Mouse (Mus musculus): Measurements from ENCODE around the gene Katnal1. TPM values are rescaled to one million over a fixed set of nuclear protein-coding genes. Genes with fewer than 3 reads are reported as not detected.

Katnal1 gene
- polyA plus RNA-seq, 1 experiment from 2014 or later = 31.1 TPM

DNA sequence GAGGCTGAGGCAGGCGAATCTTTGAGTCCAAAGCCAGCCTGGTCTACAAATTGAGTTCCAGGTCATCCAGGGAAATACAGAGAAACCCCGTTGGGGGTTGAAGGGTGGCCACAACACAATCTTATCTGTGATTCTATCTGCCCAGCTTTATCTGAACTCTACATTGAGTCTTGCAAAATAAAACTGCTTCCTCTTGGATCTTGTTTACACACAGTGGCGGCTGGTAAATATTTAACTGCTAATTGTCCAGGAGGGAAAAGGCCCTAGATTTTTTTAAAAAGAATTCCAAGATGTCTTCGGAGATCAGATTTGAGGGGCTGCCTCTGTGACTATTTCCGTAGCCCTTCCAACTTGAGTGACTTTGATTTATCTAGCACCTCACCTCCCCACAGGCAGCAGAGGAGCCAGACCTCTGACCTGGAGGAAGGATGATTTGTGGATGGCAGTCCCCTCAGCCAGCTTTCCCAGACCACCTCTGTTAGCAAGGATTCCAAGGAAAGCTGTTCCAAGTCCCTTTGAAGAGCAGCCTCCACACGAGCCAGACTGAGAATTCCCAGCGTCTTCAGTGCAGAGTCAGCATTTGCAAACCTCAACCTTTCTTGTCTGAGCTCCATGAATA is 39.9 kb upstream of the Katnal1 start:
- H3K4me2 ChIP-seq = no peak overlapping the region
- no peak overlapping the region for H3K27ac ChIP-seq (ENCODE audit: low read depth, low read length)
- peaks cover 11% of the 10 kb centered on the region for H3K4me1 ChIP-seq (ENCODE audit: control insufficient read depth, insufficient read depth, low read length)
- no peaks in the 10 kb centered on the region for H3K36me3 ChIP-seq (ENCODE audit: control insufficient read depth, insufficient read depth, low read length)
- no peak overlapping the region for H3K4me3 ChIP-seq (ENCODE audit: low read depth, low read length)
- WGBS = 84% methylated on average over 7 of the region's 7 CpGs
- no peak for ATAC-seq (ENCODE audit: low FRiP score)
- H3K9ac ChIP-seq (ENCODE audit: low read length) = no peak overlapping the region
- no peaks in the 10 kb centered on the region for H3K27me3 ChIP-seq (ENCODE audit: control insufficient read depth, insufficient read depth, low read length)
- DNase-seq (ENCODE audit: low spot score, missing footprints) = no peak
- no peaks in the 10 kb centered on the region for H3K9me3 ChIP-seq (ENCODE audit: control insufficient read depth, low read length)

DNA sequence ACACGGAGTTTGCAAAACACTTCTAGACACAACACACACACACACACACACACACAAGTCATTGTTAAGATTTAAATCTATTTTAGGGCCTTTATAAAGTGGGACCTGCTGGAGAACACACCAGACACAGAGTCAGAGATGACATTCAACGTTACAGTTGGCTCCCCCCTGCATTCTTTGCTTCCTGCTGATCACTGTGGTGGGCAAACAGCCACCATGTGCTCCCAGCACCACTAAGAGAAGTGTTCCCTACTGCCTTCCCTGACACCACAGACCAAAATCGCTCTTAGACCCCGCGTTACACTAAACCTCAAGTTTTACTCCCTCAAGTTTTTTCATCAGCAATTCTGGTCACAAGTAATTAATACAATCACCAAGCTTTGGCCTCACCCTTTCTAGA is 39.1 kb upstream of the Katnal1 start:
- Histone ChIP-seq H3K4me3 (ENCODE audit: low read depth, low read length) (no peak overlapping the region), H3K9ac (ENCODE audit: low read length) (no peak overlapping the region), H3K4me1 (ENCODE audit: control insufficient read depth, insufficient read depth, low read length) (peaks cover 7% of the 10 kb centered on the region), H3K9me3 (ENCODE audit: control insufficient read depth, low read length) (no peaks in the 10 kb centered on the region), H3K27me3 (ENCODE audit: control insufficient read depth, insufficient read depth, low read length) (no peaks in the 10 kb centered on the region), H3K4me2 (no peak overlapping the region), H3K27ac (ENCODE audit: low read depth, low read length) (no peak overlapping the region), H3K36me3 (ENCODE audit: control insufficient read depth, insufficient read depth, low read length) (no peaks in the 10 kb centered on the region)
- WGBS = 80% methylated on average over 5 of the region's 5 CpGs
- DNase-seq (ENCODE audit: low spot score, missing footprints) = no peak
- ATAC-seq (ENCODE audit: low FRiP score) = no peak

DNA sequence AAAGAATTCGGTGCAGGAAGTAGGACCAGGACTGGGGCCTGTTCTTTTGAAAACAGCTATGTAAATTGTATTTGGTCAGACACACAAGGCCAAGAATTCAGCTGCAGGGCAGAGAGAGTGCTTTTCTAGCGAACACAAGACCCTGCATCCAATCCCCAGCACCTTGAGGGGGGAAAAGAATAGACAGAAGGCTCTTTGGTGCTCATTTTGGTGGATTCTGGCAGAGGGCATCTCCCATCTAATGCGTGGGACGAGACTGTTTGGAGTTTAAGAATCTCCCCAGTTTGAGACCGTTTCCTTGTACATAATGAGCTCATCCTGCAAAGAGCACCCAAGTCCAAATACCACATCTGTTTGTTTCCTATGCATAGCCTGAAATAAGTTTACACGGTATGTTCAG is 37.3 kb upstream of the Katnal1 start:
- H3K27ac ChIP-seq (ENCODE audit: low read depth, low read length) = peak overlapping the region; percentile 17; the same call in 1 of the 2 replicates
- H3K4me2 ChIP-seq = no peak overlapping the region
- no peaks in the 10 kb centered on the region for H3K27me3 ChIP-seq (ENCODE audit: control insufficient read depth, insufficient read depth, low read length)
- H3K36me3 ChIP-seq (ENCODE audit: control insufficient read depth, insufficient read depth, low read length) = no peaks in the 10 kb centered on the region
- H3K9ac ChIP-seq (ENCODE audit: low read length) = no peak overlapping the region; the same call in 1 of the 2 replicates
- H3K9me3 ChIP-seq (ENCODE audit: control insufficient read depth, low read length) = no peaks in the 10 kb centered on the region
- 64% methylated on average over 6 of the region's 6 CpGs for WGBS
- peaks cover 5% of the 10 kb centered on the region; the same call in 1 of the 2 replicates for H3K4me1 ChIP-seq (ENCODE audit: control insufficient read depth, insufficient read depth, low read length)
- H3K4me3 ChIP-seq (ENCODE audit: low read depth, low read length) = no peak overlapping the region
- ATAC-seq (ENCODE audit: low FRiP score) (no peak), DNase-seq (ENCODE audit: low spot score, missing footprints) (peak; percentile 85)

DNA sequence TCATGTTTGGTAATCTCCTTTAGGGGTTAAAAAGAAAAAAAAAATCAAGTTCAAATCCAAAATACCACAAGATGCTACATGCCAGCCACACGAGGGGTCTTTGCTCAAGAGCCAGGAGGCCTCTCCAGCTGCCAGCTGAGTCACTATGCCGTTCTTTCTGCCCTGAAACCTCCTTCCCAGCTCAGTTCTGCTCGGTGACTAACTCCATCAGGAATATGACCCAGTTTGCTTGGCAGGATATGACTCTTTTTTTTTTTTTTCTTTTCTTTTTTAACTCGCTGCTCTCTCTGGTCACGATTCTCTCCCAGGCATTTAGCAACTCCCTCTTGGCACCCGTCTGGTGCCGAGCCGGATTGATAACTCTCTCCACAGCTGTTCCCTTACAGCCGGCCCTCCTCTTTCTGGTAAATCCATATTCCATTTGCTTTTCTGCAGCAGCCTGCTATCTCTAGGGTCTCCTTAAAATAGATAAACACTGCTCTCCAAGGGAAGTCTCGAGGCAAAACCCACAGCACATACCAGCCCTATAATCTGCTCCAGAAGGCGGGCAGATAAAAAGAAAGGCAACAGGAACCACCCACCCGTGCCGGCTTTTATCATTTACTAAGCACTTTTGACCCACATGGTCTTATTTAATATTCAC is 36.7 kb upstream of the Katnal1 start:
- no peaks in the 10 kb centered on the region for H3K36me3 ChIP-seq (ENCODE audit: control insufficient read depth, insufficient read depth, low read length)
- H3K4me2 ChIP-seq = no peak overlapping the region
- DNase-seq (ENCODE audit: low spot score, missing footprints) (no peak), ATAC-seq (ENCODE audit: low FRiP score) (peak; percentile 33; the same call in 1 of the 2 replicates)
- 38% methylated on average over 13 of the region's 13 CpGs for WGBS
- no peaks in the 10 kb centered on the region for H3K9me3 ChIP-seq (ENCODE audit: control insufficient read depth, low read length)
- H3K4me1 ChIP-seq (ENCODE audit: control insufficient read depth, insufficient read depth, low read length) = peaks cover 5% of the 10 kb centered on the region; the same call in 1 of the 2 replicates
- H3K9ac ChIP-seq (ENCODE audit: low read length) = no peak overlapping the region
- H3K4me3 ChIP-seq (ENCODE audit: low read depth, low read length) = no peak overlapping the region
- H3K27ac ChIP-seq (ENCODE audit: low read depth, low read length) = peak overlapping the region; percentile 17; the same call in 1 of the 2 replicates
- no peaks in the 10 kb centered on the region for H3K27me3 ChIP-seq (ENCODE audit: control insufficient read depth, insufficient read depth, low read length)

DNA sequence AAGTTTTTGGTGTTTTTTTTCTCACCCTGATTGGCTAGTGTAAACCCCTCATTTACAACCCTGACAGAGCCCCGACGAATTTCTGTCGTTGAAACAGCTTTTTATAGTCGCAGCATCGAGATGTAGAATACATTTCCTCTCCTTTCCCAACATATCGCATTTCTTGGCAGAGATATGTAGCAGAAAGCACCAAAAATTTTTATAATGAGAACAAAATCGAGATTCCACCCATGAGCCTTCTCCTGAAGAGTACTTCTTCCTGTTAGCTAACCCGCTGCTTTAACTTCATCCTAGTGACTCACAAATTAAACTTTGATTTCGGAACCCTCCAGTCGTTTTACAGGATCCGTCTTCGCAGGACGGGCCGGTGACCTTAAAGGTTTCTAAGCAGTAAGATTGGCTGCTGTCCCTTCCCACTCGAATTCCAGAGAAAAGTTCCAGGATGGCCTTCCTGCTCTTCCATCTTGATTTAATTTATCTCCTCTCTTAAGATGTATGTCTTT is 36.0 kb upstream of the Katnal1 start:
- Histone ChIP-seq H3K4me3 (ENCODE audit: low read depth, low read length) (no peak overlapping the region), H3K9me3 (ENCODE audit: control insufficient read depth, low read length) (no peaks in the 10 kb centered on the region), H3K4me1 (ENCODE audit: control insufficient read depth, insufficient read depth, low read length) (peaks cover 5% of the 10 kb centered on the region; the same call in 1 of the 2 replicates), H3K27me3 (ENCODE audit: control insufficient read depth, insufficient read depth, low read length) (no peaks in the 10 kb centered on the region), H3K9ac (ENCODE audit: low read length) (no peak overlapping the region), H3K27ac (ENCODE audit: low read depth, low read length) (no peak overlapping the region), H3K36me3 (ENCODE audit: control insufficient read depth, insufficient read depth, low read length) (no peaks in the 10 kb centered on the region), H3K4me2 (no peak overlapping the region)
- 82% methylated on average over 15 of the region's 15 CpGs for WGBS
- ATAC-seq (ENCODE audit: low FRiP score) (no peak), DNase-seq (ENCODE audit: low spot score, missing footprints) (no peak)

DNA sequence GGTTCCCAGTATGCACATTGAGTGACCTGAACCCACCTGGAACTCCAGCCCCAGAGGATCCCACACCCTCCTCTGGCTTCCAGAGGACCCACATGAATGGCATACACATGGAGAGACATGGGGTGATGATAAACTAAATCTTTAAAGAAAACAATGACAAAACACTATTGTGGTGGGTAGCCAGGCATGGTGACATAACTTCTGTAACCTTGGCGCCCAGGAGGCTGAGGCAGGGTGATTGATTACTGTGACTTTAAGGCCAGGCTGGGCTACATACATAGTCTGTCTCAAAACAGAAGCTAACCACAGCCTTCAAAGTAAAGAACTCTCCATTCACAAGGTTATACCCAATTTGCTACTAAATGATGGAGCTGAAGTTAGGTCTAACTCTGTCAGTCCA is 35.1 kb upstream of the Katnal1 start:
- Histone ChIP-seq H3K4me2 (no peak overlapping the region), H3K36me3 (ENCODE audit: control insufficient read depth, insufficient read depth, low read length) (no peaks in the 10 kb centered on the region), H3K9me3 (ENCODE audit: control insufficient read depth, low read length) (no peaks in the 10 kb centered on the region), H3K4me3 (ENCODE audit: low read depth, low read length) (no peak overlapping the region), H3K27ac (ENCODE audit: low read depth, low read length) (no peak overlapping the region), H3K4me1 (ENCODE audit: control insufficient read depth, insufficient read depth, low read length) (peaks cover 12% of the 10 kb centered on the region), H3K27me3 (ENCODE audit: control insufficient read depth, insufficient read depth, low read length) (0 out of 2 replicates have a peak, but pooled peaks cover 2% of the 10 kb centered on the region), H3K9ac (ENCODE audit: low read length) (no peak overlapping the region)
- ATAC-seq (ENCODE audit: low FRiP score) = no peak
- WGBS = 81% methylated on average over 1 of the region's 1 CpGs
- DNase-seq (ENCODE audit: low spot score, missing footprints) = no peak

DNA sequence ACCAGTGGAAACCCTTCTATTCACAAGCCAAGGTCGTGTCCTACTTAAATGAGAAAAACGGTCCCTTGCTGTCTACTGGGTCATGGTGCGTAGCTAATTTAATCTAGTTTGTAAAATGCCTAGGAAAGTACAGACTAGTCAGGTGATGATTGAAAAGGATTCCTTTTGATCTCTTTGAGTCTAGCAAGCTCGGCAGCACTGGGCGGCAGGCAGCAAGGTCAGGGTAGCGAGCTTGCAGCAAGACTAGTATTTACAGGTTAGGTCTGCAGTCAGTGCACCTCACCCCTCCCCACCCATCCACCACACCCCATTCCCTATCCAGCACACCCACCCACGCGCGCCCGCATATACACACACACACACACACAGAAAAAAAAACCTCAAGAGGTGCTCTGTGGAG is 31.1 kb upstream of the Katnal1 start:
- no peak overlapping the region for H3K9ac ChIP-seq (ENCODE audit: low read length)
- H3K4me1 ChIP-seq (ENCODE audit: control insufficient read depth, insufficient read depth, low read length) = peaks cover 12% of the 10 kb centered on the region
- H3K9me3 ChIP-seq (ENCODE audit: control insufficient read depth, low read length) = no peaks in the 10 kb centered on the region
- H3K4me2 ChIP-seq = no peak overlapping the region
- WGBS = 67% methylated on average over 10 of the region's 10 CpGs
- DNase-seq (ENCODE audit: low spot score, missing footprints) (no peak), ATAC-seq (ENCODE audit: low FRiP score) (no peak)
- H3K27me3 ChIP-seq (ENCODE audit: control insufficient read depth, insufficient read depth, low read length) = 0 out of 2 replicates have a peak, but pooled peaks cover 2% of the 10 kb centered on the region
- no peak overlapping the region for H3K27ac ChIP-seq (ENCODE audit: low read depth, low read length)
- H3K4me3 ChIP-seq (ENCODE audit: low read depth, low read length) = no peak overlapping the region
- H3K36me3 ChIP-seq (ENCODE audit: control insufficient read depth, insufficient read depth, low read length) = no peaks in the 10 kb centered on the region

DNA sequence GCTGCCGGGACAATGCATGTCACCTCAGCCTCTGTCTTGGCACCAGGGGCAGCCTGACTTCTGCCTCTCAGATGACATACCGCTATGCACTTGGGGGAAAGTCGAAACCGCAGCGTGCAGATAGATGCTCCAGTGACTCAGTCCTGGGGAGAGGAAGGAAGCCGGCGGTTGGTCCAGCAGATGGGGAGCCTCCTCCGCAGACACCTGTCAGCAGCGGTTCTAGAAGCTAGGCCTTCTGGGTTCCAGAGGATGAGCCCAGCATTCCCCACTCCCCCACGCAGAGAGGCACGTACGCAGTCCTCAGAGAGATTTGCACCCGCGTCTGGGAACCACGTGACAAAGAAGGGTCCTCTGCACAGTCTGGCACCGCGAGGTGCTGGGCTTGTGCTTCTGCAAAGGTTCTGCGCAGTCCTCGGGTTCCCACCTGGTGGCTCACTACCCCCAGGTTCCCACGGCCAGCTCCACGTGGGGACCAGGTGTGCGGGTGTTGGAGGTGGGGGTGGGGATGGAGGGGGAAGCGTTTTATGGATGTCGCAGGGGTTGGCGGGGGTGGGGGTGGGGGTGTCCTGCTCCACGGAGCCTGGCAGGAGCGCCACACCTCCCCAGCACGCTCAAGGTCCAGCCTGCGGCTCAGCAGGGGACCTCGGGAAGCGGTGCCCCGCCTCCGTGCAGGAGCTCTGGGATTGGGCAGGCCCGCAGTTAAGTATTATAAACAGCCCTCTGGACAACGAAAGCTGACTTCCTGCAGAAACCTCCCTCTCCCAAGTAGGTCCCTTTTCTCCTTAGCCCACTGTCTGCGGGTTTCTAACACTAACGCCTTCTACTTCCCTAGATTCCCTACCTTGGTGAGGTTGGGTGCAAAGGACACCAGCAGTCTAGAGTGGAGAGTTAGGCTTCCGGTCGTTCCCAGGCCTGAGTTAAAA is 30.2 kb upstream of the Katnal1 start:
- H3K4me3 ChIP-seq (ENCODE audit: low read depth, low read length) = peak overlapping the region; percentile 35
- DNase-seq (ENCODE audit: low spot score, missing footprints) (peak; percentile 91), ATAC-seq (ENCODE audit: low FRiP score) (peak; percentile 77)
- peak overlapping the region; percentile 48 for H3K9ac ChIP-seq (ENCODE audit: low read length)
- H3K4me2 ChIP-seq = peak overlapping the region; percentile 80
- no peak overlapping the region for H3K27ac ChIP-seq (ENCODE audit: low read depth, low read length)
- 3% methylated on average over 35 of the region's 39 CpGs for WGBS
- no peaks in the 10 kb centered on the region for H3K9me3 ChIP-seq (ENCODE audit: control insufficient read depth, low read length)
- 0 out of 2 replicates have a peak, but pooled peaks cover 2% of the 10 kb centered on the region for H3K27me3 ChIP-seq (ENCODE audit: control insufficient read depth, insufficient read depth, low read length)
- H3K36me3 ChIP-seq (ENCODE audit: control insufficient read depth, insufficient read depth, low read length) = no peaks in the 10 kb centered on the region
- peaks cover 12% of the 10 kb centered on the region for H3K4me1 ChIP-seq (ENCODE audit: control insufficient read depth, insufficient read depth, low read length)
